Mouse (Mus musculus) activated CD4-positive, CD25-positive, alpha-beta regulatory T cell, adult 4 months (primary cell): Measurements from ENCODE around the gene Gm16181. TPM values are rescaled to one million over a fixed set of nuclear protein-coding genes. Genes with fewer than 3 reads are reported as not detected.
A peak's percentile ranks its signal among the peaks of the same experiment; 100 is the strongest.

ENCODE experiments used
- ATAC-seq: one replicate; pipeline ENCODE4 v1.8.0; 2017
- polyA plus RNA-seq, 2 experiments: library from polyadenylated mRNA; unstranded; fragments of 100-300 nt; shearing (Covaris generic); gene quantifications; one replicate each; pipeline ENCODE4 v1.2.1; 2017

Gm16181 gene
- polyA plus RNA-seq, 2 experiments from 2014 or later = 1.8 TPM; not detected in 1

GRCm38 (mm10) chr17:35251162-35251719, 30.6 kb downstream of the Gm16181 start:
- no peak for ATAC-seq

GRCm38 (mm10) chr17:35251981-35252380, 31.3 kb downstream of the Gm16181 start:
- no peak for ATAC-seq

- ATAC-seq = no peak
These were observed 32.1 kb downstream of the Gm16181 start for GRCm38 (mm10) chr17:35252619-35253292.

- ATAC-seq = no peak
These were observed 32.9 kb downstream of the Gm16181 start for GRCm38 (mm10) chr17:35253293-35254093.

- peak; percentile 30 for ATAC-seq
These were observed 33.8 kb downstream of the Gm16181 start for GRCm38 (mm10) chr17:35254241-35255098.

GRCm38 (mm10) chr17:35255301-35255700, 34.7 kb downstream of the Gm16181 start:
- ATAC-seq = no peak

- ATAC-seq = no peak
These were observed 35.1 kb downstream of the Gm16181 start for GRCm38 (mm10) chr17:35255704-35256103.

- no peak for ATAC-seq
These were observed 36.7 kb downstream of the Gm16181 start for GRCm38 (mm10) chr17:35257378-35257777.

- ATAC-seq = peak; percentile 15
These were observed 37.3 kb downstream of the Gm16181 start for GRCm38 (mm10) chr17:35257824-35258491.

GRCm38 (mm10) chr17:35258492-35259478, 38.2 kb downstream of the Gm16181 start:
- peak; percentile 36 for ATAC-seq

- ATAC-seq = no peak
These were observed 39.0 kb downstream of the Gm16181 start for GRCm38 (mm10) chr17:35259621-35260020.

- no peak for ATAC-seq
These were observed 41.0 kb downstream of the Gm16181 start for GRCm38 (mm10) chr17:35261651-35262050.

GRCm38 (mm10) chr17:35262664-35263522, 42.3 kb downstream of the Gm16181 start, which contains the start of gene H2-D1:
TSS of gene H2-D1 (plus strand) at chr17:35262730.
- peak; percentile 83 for ATAC-seq

- no peak for ATAC-seq
These were observed 42.9 kb downstream of the Gm16181 start for GRCm38 (mm10) chr17:35263523-35263883.

GRCm38 (mm10) chr17:35267399-35268086, 46.9 kb downstream of the Gm16181 start:
- ATAC-seq = no peak

GRCm38 (mm10) chr17:35269653-35270347, 49.2 kb downstream of the Gm16181 start:
- ATAC-seq = no peak

GRCm38 (mm10) chr17:35272249-35272648, 51.6 kb downstream of the Gm16181 start:
- ATAC-seq = no peak
